In the genomic region with DNA sequence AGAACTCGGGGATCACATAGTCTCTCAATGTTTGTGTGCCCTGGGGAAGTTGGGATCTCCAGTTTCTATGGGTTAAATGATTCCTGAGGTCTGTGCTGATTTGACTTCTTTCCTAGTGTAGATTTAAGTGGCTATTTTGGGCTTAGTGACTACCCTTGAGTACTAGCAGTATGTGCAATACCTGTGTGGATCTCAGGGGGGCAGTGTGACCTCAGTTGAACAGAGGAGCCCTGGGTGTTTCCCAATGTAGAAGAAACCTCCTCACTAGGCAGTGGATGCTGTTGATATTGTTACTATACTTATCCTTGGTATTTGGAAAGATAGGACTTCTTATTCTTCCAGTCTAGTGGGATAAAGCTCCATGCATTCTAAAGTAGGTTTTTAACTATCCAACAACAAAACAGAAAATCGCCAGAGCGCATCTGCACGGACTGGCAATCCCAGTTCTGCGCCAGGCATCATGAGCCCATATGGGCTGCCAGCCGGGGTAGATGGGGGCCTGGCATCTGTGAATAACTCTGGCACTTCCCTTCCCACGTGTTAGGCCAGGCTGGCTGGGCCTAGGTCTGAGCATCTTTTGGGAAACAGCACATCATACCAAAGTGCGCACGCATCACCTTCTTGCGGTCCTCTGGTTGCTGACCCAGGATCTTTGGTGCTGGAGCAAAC, we compare ENCODE assay signal across 7 mouse cellular contexts.
A peak's percentile ranks its signal among the peaks of the same experiment; 100 is the strongest.
DNase-seq lines count a peak whose midpoint lies in the region; ATAC-seq and TF ChIP-seq lines count a peak whose summit lies in the region.

No protein-coding gene starts in this region.

- intact Hi-C loops in left cerebral cortex, postnatal 4 days (cut with DNase I), result no loop called here

- ATAC-seq in kidney, embryonic 14.5 days (ENCODE audit: low FRiP score, low TSS enrichment), result no peak
- ATAC-seq in forebrain, postnatal 0 days, result peak; percentile 36

- no peaks in the 10 kb centered on the region for H3K27me3 ChIP-seq in kidney, embryonic 14.5 days (ENCODE audit: control insufficient read depth, insufficient read depth, low read length)
- no peaks in the 10 kb centered on the region for H3K27me3 ChIP-seq in forebrain, postnatal 0 days (ENCODE audit: insufficient read depth, low read length)
- H3K27me3 ChIP-seq in splenic B cell, adult 2 months (ENCODE audit: control insufficient read depth, insufficient read depth, low read length, poor library complexity, severe bottlenecking), result no peaks in the 10 kb centered on the region

- WGBS in kidney, embryonic 14.5 days, result 90% methylated on average over 10 of the region's 10 CpGs
- 58% methylated on average over 10 of the region's 10 CpGs for WGBS in forebrain, postnatal 0 days

- peak; percentile 66 for TF ChIP-seq CTCF in forebrain, postnatal 0 days (IDR thresholded peaks at IDR 0.05; ENCODE audit: low read depth)

- no peak overlapping the region for H3K4me3 ChIP-seq in kidney, embryonic 14.5 days (ENCODE audit: low read length)
- no peak overlapping the region for H3K4me3 ChIP-seq in forebrain, postnatal 0 days (ENCODE audit: low read depth, low read length)

- no peak overlapping the region for H3K27ac ChIP-seq in kidney, embryonic 14.5 days (ENCODE audit: low read depth, low read length)
- peak overlapping the region; percentile 24; the same call in 1 of the 2 replicates for H3K27ac ChIP-seq in forebrain, postnatal 0 days (ENCODE audit: low read depth, low read length)

- no peak overlapping the region for H3K4me2 ChIP-seq in kidney, embryonic 14.5 days (replicated peaks; ENCODE audit: low read depth, low read length)
- H3K4me2 ChIP-seq in forebrain, postnatal 0 days (ENCODE audit: low read depth), result no peak overlapping the region

- no peaks in the 10 kb centered on the region for H3K9me3 ChIP-seq in kidney, embryonic 14.5 days (ENCODE audit: control insufficient read depth, low read length)
- no peaks in the 10 kb centered on the region for H3K9me3 ChIP-seq in forebrain, postnatal 0 days (ENCODE audit: low read length)

- H3K36me3 ChIP-seq in kidney, embryonic 14.5 days (ENCODE audit: control insufficient read depth, insufficient read depth, low read length), result no peaks in the 10 kb centered on the region; the same call in 1 of the 2 replicates
- no peaks in the 10 kb centered on the region for H3K36me3 ChIP-seq in forebrain, postnatal 0 days (ENCODE audit: insufficient read depth)
- H3K36me3 ChIP-seq in splenic B cell, adult 2 months (ENCODE audit: control insufficient read depth, insufficient read depth, low read length, poor library complexity, severe bottlenecking), result no peaks in the 10 kb centered on the region

- H3K9ac ChIP-seq in kidney, embryonic 14.5 days (ENCODE audit: low read depth, low read length), result no peak overlapping the region
- H3K9ac ChIP-seq in forebrain, postnatal 0 days, result no peak overlapping the region

- H3K4me1 ChIP-seq in kidney, embryonic 14.5 days (ENCODE audit: control insufficient read depth, insufficient read depth, low read length), result peaks cover 4% of the 10 kb centered on the region
- H3K4me1 ChIP-seq in forebrain, postnatal 0 days (ENCODE audit: insufficient read depth), result peaks cover 10% of the 10 kb centered on the region

- peak; percentile 62 for DNase-seq in kidney, adult 18-20 months
- DNase-seq in ES-CJ7 (ENCODE audit: low read depth, low spot score) (peak; percentile 58), adipocyte (ENCODE audit: low spot score) (peak; percentile 51)
- peak; percentile 68 for DNase-seq in forebrain, postnatal 0 days
- peak; percentile 62 for DNase-seq in left cerebral cortex, postnatal 4 days
- DNase-seq in splenic B cell, adult 2 months (ENCODE audit: low read depth, low spot score), result peak; percentile 43
